Mouse (Mus musculus): ENCODE measurements around the gene Acox3.

DNA sequence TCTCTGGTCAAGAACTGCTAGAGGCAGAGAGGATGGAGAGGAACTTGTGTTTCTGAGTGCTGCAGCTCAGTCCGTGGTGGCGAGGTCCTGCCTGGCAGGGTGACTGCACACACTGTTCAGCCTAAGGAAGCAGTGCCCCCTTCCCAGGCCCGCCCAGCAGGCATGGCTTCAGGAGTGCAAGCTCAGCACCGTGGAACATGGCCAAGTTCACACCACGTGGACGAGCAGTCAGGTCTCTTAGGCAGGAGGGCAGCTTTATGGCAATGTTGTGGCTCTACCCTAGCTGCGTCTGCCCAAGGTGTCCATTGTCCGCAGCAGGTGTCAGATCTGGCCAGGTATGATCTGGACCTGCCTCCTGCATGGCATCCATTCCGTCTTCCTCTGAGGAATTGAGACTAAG lies 28.3 kb downstream of the Acox3 start:
- TF ChIP-seq CTCF (conservative IDR thresholded peaks at IDR 0.05; ENCODE audit: insufficient read depth, insufficient read length, low read depth, low read length) (no peak), POLR2A (IDR thresholded peaks at IDR 0.05; ENCODE audit: low read depth, low read length) (no peak)
